Mouse (Mus musculus): ENCODE results near the gene Mark2. TPM values are rescaled to one million over a fixed set of nuclear protein-coding genes. Genes with fewer than 3 reads are reported as not detected.
A peak's percentile ranks its signal among the peaks of the same experiment; 100 is the strongest.

Mark2 gene
- total RNA-seq, 1 experiment from 2014 or later = 114 TPM

DNA sequence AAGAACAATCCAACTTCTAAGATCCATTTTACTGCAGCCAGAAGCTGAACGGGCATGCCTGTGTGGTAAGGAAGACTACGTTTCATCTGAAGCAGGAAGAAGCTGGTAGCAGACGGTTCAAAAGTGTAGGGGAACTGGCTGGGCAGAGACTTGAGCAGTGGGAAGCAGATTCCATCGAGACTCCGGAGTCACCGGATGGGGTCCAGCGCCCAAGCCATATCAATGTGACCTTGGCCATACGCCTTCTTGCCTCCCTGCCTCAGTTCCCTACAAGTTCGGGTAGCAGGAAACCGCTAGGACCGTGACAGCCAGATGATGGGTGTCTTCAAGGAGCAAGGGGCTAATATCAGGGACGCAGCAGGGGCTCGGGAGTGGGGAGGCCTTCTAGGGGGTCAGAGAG, 101.4 kb downstream of the Mark2 start:
- no peak for ATAC-seq (ENCODE audit: extremely low read depth, insufficient number of reproducible peaks, low FRiP score, poor library complexity, severe bottlenecking)

DNA sequence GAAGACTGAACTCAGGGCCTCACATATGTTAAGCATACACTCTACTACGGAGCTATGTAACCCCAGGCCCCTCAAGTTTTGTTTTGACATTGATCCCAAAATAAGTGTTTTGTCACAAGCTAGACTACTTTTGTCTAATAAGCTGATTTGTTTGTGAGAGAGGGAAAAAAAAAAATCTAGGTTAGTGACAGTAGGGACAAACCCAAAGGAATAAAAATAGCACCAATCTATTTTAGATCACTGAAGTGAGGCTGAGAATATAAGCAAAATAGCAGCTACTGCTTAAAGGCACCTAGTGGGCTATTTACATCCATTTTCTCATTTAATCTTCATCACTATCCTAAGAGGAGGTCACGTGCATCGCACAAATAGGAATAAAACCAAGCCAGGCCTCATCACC, 102.1 kb downstream of the Mark2 start:
- ATAC-seq (ENCODE audit: extremely low read depth, insufficient number of reproducible peaks, low FRiP score, poor library complexity, severe bottlenecking) = no peak

DNA sequence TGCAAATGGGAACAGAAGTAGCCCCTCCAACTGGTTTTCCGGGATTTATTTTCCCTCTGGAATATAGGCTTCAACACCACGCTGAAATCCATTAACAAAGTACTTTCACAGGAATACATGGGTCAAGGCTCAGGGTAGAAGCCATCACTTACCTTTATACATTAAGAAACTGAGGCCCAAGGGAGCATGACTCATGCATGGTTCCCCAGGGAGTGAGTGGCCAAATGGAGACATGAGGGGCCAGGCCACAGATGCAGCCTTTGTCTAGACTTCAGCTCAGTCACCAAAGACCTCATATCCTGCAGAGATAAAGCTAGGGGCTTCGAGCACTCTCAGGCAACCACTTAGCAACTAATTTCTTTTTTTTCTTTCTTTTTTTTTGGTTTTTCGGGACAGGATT, 104.9 kb downstream of the Mark2 start:
- no peak for ATAC-seq (ENCODE audit: extremely low read depth, insufficient number of reproducible peaks, low FRiP score, poor library complexity, severe bottlenecking)

DNA sequence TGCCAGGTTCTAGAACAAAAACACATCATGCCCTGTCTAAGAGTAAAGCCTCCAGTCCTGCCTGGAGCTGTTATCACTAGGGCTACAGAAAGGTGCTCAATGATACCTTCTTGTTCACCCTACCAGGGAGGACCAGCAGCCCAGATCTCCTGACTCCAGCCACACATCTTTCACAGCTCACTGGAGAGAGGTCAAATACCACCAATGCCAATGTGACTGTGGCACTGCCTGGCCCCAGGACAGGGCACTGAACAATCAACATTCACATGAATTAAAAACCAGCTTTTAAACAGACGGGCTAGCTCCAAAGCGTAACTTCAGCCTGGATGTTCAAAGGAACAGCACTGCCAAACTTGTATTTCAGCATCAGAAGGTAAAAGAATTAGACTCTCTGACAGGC, 105.6 kb downstream of the Mark2 start:
- ATAC-seq (ENCODE audit: extremely low read depth, insufficient number of reproducible peaks, low FRiP score, poor library complexity, severe bottlenecking) = no peak

DNA sequence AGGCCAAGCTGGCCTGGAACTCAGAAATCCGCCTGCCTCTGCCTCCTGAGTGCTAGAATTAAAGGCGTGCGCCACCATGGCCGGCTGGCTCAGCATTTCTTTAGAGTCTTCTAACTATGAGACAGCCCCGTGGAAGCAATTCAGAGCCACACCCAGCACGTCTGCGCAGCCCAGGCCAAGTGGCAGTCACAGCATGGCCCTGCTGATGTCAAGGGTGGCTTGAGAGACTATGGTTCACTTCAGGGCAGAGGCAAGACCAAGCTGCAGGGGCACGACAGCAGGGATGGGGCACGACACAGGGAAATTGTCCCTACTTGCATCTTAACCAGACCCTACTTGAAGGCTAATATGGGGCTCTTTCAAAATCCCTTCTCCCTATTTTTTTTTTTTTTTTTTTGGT, 106.2 kb downstream of the Mark2 start:
- ATAC-seq (ENCODE audit: extremely low read depth, insufficient number of reproducible peaks, low FRiP score, poor library complexity, severe bottlenecking) = no peak

DNA sequence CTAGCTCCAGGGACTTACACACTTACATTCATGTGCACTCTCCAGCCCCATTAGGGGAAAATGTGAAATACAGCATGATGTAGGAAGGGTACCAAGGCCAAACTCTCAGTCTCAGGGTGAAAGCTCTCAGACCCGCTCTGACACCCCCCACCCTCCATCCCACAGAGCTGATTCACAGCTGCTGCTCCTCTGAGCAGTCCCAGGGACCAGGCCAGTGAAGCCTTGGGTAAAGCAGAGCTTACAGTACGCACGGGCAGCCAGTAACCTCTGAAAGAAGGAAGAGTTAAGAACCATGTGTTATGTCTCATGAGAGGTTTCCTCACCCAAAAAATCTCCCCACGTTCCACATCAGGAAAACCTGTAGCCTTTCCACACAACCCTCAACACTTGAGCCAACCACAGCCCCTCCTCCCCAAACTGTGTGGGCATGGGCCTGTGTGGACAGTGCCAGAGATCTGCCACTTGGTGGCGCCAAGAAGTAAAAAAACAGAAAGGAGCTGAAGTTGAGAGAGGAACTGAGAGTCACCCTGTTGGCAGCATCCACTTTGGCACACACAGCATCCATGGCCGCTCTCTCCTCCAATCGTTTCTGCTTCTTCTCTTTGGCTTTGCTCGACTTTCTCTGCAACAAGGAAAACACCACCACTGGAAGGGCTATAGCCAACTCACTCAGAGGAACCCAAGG, 107.0 kb downstream of the Mark2 start:
- ATAC-seq (ENCODE audit: extremely low read depth, insufficient number of reproducible peaks, low FRiP score, poor library complexity, severe bottlenecking) = peak; percentile 96

DNA sequence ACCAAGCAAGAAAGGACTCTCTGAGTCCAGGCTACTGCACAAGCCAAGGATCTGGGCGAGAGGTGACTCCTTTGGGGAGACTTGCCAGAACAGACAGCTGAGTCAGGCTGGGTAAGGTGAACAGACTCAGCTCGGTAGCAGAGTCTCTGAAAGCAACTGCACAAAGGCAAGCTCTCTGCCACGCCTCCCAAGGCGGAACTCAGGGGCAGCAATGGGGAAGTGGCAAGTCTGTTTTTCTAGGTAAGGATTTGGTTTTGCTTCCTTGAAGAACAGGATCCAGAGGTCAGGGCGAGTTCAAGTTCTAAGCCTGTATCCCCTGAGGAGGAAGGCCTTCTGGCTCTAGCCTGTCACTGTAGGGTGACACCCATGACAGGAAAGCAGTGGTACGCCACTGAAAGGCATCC, 115.1 kb downstream of the Mark2 start:
- peak; percentile 70 for ATAC-seq (ENCODE audit: extremely low read depth, insufficient number of reproducible peaks, low FRiP score, poor library complexity, severe bottlenecking)

Other genes starting within 250 kb of the Mark2 start
- gene Flrt1, start 236.1 kb downstream of the Mark2 start, total RNA-seq (2017) = 0.12 TPM in 1 of 2 replicates, not detected in the other
- gene Otub1, start 135.5 kb downstream of the Mark2 start, total RNA-seq (2017) = 45.5 and 48.9 TPM in 2 replicates
- 208 and 218 TPM in 2 replicates for gene Cox8a, start 124.2 kb downstream of the Mark2 start, total RNA-seq (2017)
- 19.6 and 24.4 TPM in 2 replicates for gene Naa40, start 100.7 kb downstream of the Mark2 start, total RNA-seq (2017)
- 2.1 and 2.4 TPM in 2 replicates for gene Rcor2, start 74.5 kb downstream of the Mark2 start, total RNA-seq (2017)
- gene Spindoc, start 41.1 kb upstream of the Mark2 start, total RNA-seq (2017) = 8.7 and 9.3 TPM in 2 replicates
- 2.5 and 2.8 TPM in 2 replicates for gene 2700081O15Rik, start 75.8 kb upstream of the Mark2 start, total RNA-seq (2017)
- 69.4 and 71.8 TPM in 2 replicates for gene Rtn3, start 141.4 kb upstream of the Mark2 start, total RNA-seq (2017)
- 35.8 and 36.1 TPM in 2 replicates for gene Atl3, start 152.2 kb upstream of the Mark2 start, total RNA-seq (2017)
- 13.8 and 16.7 TPM in 2 replicates for gene Pla2g16, start 215.6 kb upstream of the Mark2 start, total RNA-seq (2017)